Mouse (Mus musculus): ENCODE results near the gene Pip5kl1. TPM values are rescaled to one million over a fixed set of nuclear protein-coding genes. Genes with fewer than 3 reads are reported as not detected.

The Pip5kl1 gene
- polyA plus RNA-seq, 1 experiment, result 1.8 TPM

GRCm38 (mm10) chr2:32608778-32609435, 34.3 kb downstream of the Pip5kl1 start:
- H3K27me3 ChIP-seq (ENCODE audit: control insufficient read depth, insufficient read depth, low read length, poor library complexity, severe bottlenecking), result no peaks in the 10 kb centered on the region
- peaks cover 7% of the 10 kb centered on the region for H3K4me1 ChIP-seq (ENCODE audit: control insufficient read depth, insufficient read depth, low read length)
- peak overlapping the region; percentile 73 for H3K4me3 ChIP-seq (ENCODE audit: low read depth, low read length)
- 0 out of 2 replicates have a peak overlapping the region, but pooled peaks have one; percentile 7 for H3K27ac ChIP-seq (ENCODE audit: insufficient read depth, low read length)
- H3K9me3 ChIP-seq (replicated peaks; ENCODE audit: control insufficient read depth, insufficient read depth, low read length, poor library complexity, severe bottlenecking), result no peaks in the 10 kb centered on the region
- TF ChIP-seq POLR2A (IDR thresholded peaks at IDR 0.05; ENCODE audit: insufficient read depth, low read length), result no peak
- no peak for TF ChIP-seq CTCF (IDR thresholded peaks at IDR 0.05; ENCODE audit: low read depth, low read length)
- 0 out of 2 replicates have a peak, but pooled peaks have one; percentile 24 for TF ChIP-seq EP300 (IDR thresholded peaks at IDR 0.05; ENCODE audit: insufficient read depth, low read depth, low read length)
- H3K36me3 ChIP-seq (ENCODE audit: control insufficient read depth, insufficient read depth, low read length, poor library complexity, severe bottlenecking), result 0 out of 2 replicates have a peak, but pooled peaks cover 2% of the 10 kb centered on the region
- peak overlapping the region; percentile 20; the same call in 1 of the 2 replicates for H3K9ac ChIP-seq (ENCODE audit: low read depth, poor library complexity, severe bottlenecking)

GRCm38 (mm10) chr2:32610610-32611229, 36.1 kb downstream of the Pip5kl1 start:
- no peak for TF ChIP-seq CTCF (IDR thresholded peaks at IDR 0.05; ENCODE audit: low read depth, low read length)
- no peak for TF ChIP-seq POLR2A (IDR thresholded peaks at IDR 0.05; ENCODE audit: insufficient read depth, low read length)
- TF ChIP-seq EP300 (IDR thresholded peaks at IDR 0.05; ENCODE audit: insufficient read depth, low read depth, low read length), result no peak
- Histone ChIP-seq H3K9me3 (replicated peaks; ENCODE audit: control insufficient read depth, insufficient read depth, low read length, poor library complexity, severe bottlenecking) (no peaks in the 10 kb centered on the region), H3K27ac (ENCODE audit: insufficient read depth, low read length) (no peak overlapping the region), H3K4me1 (ENCODE audit: control insufficient read depth, insufficient read depth, low read length) (peaks cover 7% of the 10 kb centered on the region), H3K4me3 (ENCODE audit: low read depth, low read length) (peak overlapping the region; percentile 22; the same call in 1 of the 2 replicates), H3K27me3 (ENCODE audit: control insufficient read depth, insufficient read depth, low read length, poor library complexity, severe bottlenecking) (no peaks in the 10 kb centered on the region), H3K36me3 (ENCODE audit: control insufficient read depth, insufficient read depth, low read length, poor library complexity, severe bottlenecking) (peaks cover 10% of the 10 kb centered on the region; the same call in 1 of the 2 replicates), H3K9ac (ENCODE audit: low read depth, poor library complexity, severe bottlenecking) (no peak overlapping the region)

- H3K4me1 ChIP-seq (ENCODE audit: control insufficient read depth, insufficient read depth, low read length), result peaks cover 7% of the 10 kb centered on the region
- peaks cover 11% of the 10 kb centered on the region; the same call in 1 of the 2 replicates for H3K36me3 ChIP-seq (ENCODE audit: control insufficient read depth, insufficient read depth, low read length, poor library complexity, severe bottlenecking)
- peak overlapping the region; percentile 31 for H3K4me3 ChIP-seq (ENCODE audit: low read depth, low read length)
- H3K9ac ChIP-seq (ENCODE audit: low read depth, poor library complexity, severe bottlenecking), result no peak overlapping the region
- TF ChIP-seq POLR2A (IDR thresholded peaks at IDR 0.05; ENCODE audit: insufficient read depth, low read length), result no peak
- TF ChIP-seq EP300 (IDR thresholded peaks at IDR 0.05; ENCODE audit: insufficient read depth, low read depth, low read length), result no peak
- TF ChIP-seq CTCF (IDR thresholded peaks at IDR 0.05; ENCODE audit: low read depth, low read length), result no peak
- H3K27ac ChIP-seq (ENCODE audit: insufficient read depth, low read length), result no peak overlapping the region
- H3K9me3 ChIP-seq (replicated peaks; ENCODE audit: control insufficient read depth, insufficient read depth, low read length, poor library complexity, severe bottlenecking), result no peaks in the 10 kb centered on the region
- H3K27me3 ChIP-seq (ENCODE audit: control insufficient read depth, insufficient read depth, low read length, poor library complexity, severe bottlenecking), result no peaks in the 10 kb centered on the region
These were observed 37.7 kb downstream of the Pip5kl1 start for GRCm38 (mm10) chr2:32612274-32612673.

GRCm38 (mm10) chr2:32617109-32617508, 42.5 kb downstream of the Pip5kl1 start:
- Histone ChIP-seq H3K4me3 (ENCODE audit: low read depth, low read length) (no peak overlapping the region), H3K9me3 (replicated peaks; ENCODE audit: control insufficient read depth, insufficient read depth, low read length, poor library complexity, severe bottlenecking) (no peaks in the 10 kb centered on the region), H3K27ac (ENCODE audit: insufficient read depth, low read length) (no peak overlapping the region), H3K4me1 (ENCODE audit: control insufficient read depth, insufficient read depth, low read length) (peaks cover 3% of the 10 kb centered on the region), H3K27me3 (ENCODE audit: control insufficient read depth, insufficient read depth, low read length, poor library complexity, severe bottlenecking) (no peaks in the 10 kb centered on the region), H3K9ac (ENCODE audit: low read depth, poor library complexity, severe bottlenecking) (no peak overlapping the region), H3K36me3 (ENCODE audit: control insufficient read depth, insufficient read depth, low read length, poor library complexity, severe bottlenecking) (peaks cover 11% of the 10 kb centered on the region; the same call in 1 of the 2 replicates)
- TF ChIP-seq EP300 (IDR thresholded peaks at IDR 0.05; ENCODE audit: insufficient read depth, low read depth, low read length) (no peak), POLR2A (IDR thresholded peaks at IDR 0.05; ENCODE audit: insufficient read depth, low read length) (no peak), CTCF (IDR thresholded peaks at IDR 0.05; ENCODE audit: low read depth, low read length) (no peak)

GRCm38 (mm10) chr2:32617601-32618000, 43.0 kb downstream of the Pip5kl1 start:
- TF ChIP-seq EP300 (IDR thresholded peaks at IDR 0.05; ENCODE audit: insufficient read depth, low read depth, low read length) (0 out of 2 replicates have a peak, but pooled peaks have one; percentile 18), POLR2A (IDR thresholded peaks at IDR 0.05; ENCODE audit: insufficient read depth, low read length) (no peak), CTCF (IDR thresholded peaks at IDR 0.05; ENCODE audit: low read depth, low read length) (peak; percentile 77)
- Histone ChIP-seq H3K27ac (ENCODE audit: insufficient read depth, low read length) (no peak overlapping the region), H3K9me3 (replicated peaks; ENCODE audit: control insufficient read depth, insufficient read depth, low read length, poor library complexity, severe bottlenecking) (no peaks in the 10 kb centered on the region), H3K4me1 (ENCODE audit: control insufficient read depth, insufficient read depth, low read length) (peaks cover 3% of the 10 kb centered on the region), H3K36me3 (ENCODE audit: control insufficient read depth, insufficient read depth, low read length, poor library complexity, severe bottlenecking) (peaks cover 11% of the 10 kb centered on the region; the same call in 1 of the 2 replicates), H3K9ac (ENCODE audit: low read depth, poor library complexity, severe bottlenecking) (no peak overlapping the region), H3K27me3 (ENCODE audit: control insufficient read depth, insufficient read depth, low read length, poor library complexity, severe bottlenecking) (no peaks in the 10 kb centered on the region), H3K4me3 (ENCODE audit: low read depth, low read length) (no peak overlapping the region)

GRCm38 (mm10) chr2:32618051-32618450, 43.5 kb downstream of the Pip5kl1 start:
- no peak for TF ChIP-seq CTCF (IDR thresholded peaks at IDR 0.05; ENCODE audit: low read depth, low read length)
- TF ChIP-seq EP300 (IDR thresholded peaks at IDR 0.05; ENCODE audit: insufficient read depth, low read depth, low read length), result no peak
- TF ChIP-seq POLR2A (IDR thresholded peaks at IDR 0.05; ENCODE audit: insufficient read depth, low read length), result no peak
- Histone ChIP-seq H3K36me3 (ENCODE audit: control insufficient read depth, insufficient read depth, low read length, poor library complexity, severe bottlenecking) (peaks cover 10% of the 10 kb centered on the region; the same call in 1 of the 2 replicates), H3K9ac (ENCODE audit: low read depth, poor library complexity, severe bottlenecking) (no peak overlapping the region), H3K4me3 (ENCODE audit: low read depth, low read length) (no peak overlapping the region), H3K9me3 (replicated peaks; ENCODE audit: control insufficient read depth, insufficient read depth, low read length, poor library complexity, severe bottlenecking) (no peaks in the 10 kb centered on the region), H3K27me3 (ENCODE audit: control insufficient read depth, insufficient read depth, low read length, poor library complexity, severe bottlenecking) (no peaks in the 10 kb centered on the region), H3K27ac (ENCODE audit: insufficient read depth, low read length) (no peak overlapping the region), H3K4me1 (ENCODE audit: control insufficient read depth, insufficient read depth, low read length) (peaks cover 3% of the 10 kb centered on the region)

Data from ES-Bruce4 (cell line).